Mouse (Mus musculus) neural tube, embryonic 12.5 days (tissue): ENCODE data around the gene Dmrtc1c2. TPM values are rescaled to one million over a fixed set of nuclear protein-coding genes. Genes with fewer than 3 reads are reported as not detected.
"Not testable (repeated sequence)": the region's sequence is repeated elsewhere in the genome, so short reads cannot be mapped to it uniquely, and the experiment has no call there.

Experiments used
- ATAC-seq: fragments of 200-750 bp; cut with Nextera tagmentation; 2 replicates; pipeline ENCODE4 v1.8.0; 2017; ENCODE audit warnings: low read depth, mild to moderate bottlenecking, moderate TSS enrichment, moderate library complexity; ENCODE audit not compliant: low FRiP score
- H3K27ac ChIP-seq: fragments of 300-500 bp; sonication (generic); 2 replicates; pipeline ENCODE4 v1.5.1; 2016
- H3K27me3 ChIP-seq: fragments of 300-500 bp; sonication (generic); replicated peaks from 2 replicates; pipeline ENCODE4 v1.6.1; 2016; ENCODE audit warnings: mild to moderate bottlenecking
- H3K36me3 ChIP-seq: fragments of 300-500 bp; sonication (generic); 2 replicates; pipeline ENCODE4 v1.6.1; 2016; ENCODE audit warnings: mild to moderate bottlenecking
- H3K4me1 ChIP-seq: fragments of 300-500 bp; sonication (generic); 2 replicates; pipeline ENCODE4 v1.6.1; 2016
- H3K4me2 ChIP-seq: fragments of 300-500 bp; sonication (generic); replicated peaks from 2 replicates; pipeline ENCODE4 v1.6.1; 2016; ENCODE audit warnings: mild to moderate bottlenecking
- H3K4me3 ChIP-seq: fragments of 300-500 bp; sonication (generic); 2 replicates; pipeline ENCODE4 v1.5.1; 2016
- H3K9ac ChIP-seq: fragments of 300-500 bp; sonication (generic); 2 replicates; pipeline ENCODE4 v1.6.1; 2016; ENCODE audit warnings: mild to moderate bottlenecking
- H3K9me3 ChIP-seq: fragments of 300-500 bp; sonication (generic); 2 replicates; pipeline ENCODE4 v1.6.1; 2016; ENCODE audit warnings: mild to moderate bottlenecking
- WGBS: fragments of 180-500 bp; shearing (Covaris S2); methylation state at CpG from one replicate; pipeline ENCODE4 v1.1.7; 2016; 5-methylcytosine and 5-hydroxymethylcytosine counted together
- polyA plus RNA-seq: library from polyadenylated mRNA; unstranded; fragments of >200 nt; fragmentation: Nextera tagmentation; extraction: Ambion mirVana; gene quantifications from 2 replicates; pipeline ENCODE4 v1.2.1, GENCODE M21; 2016

Dmrtc1c2 gene
- not detected in 2 replicates for polyA plus RNA-seq

GRCm38 (mm10) chrX:102854516-102854915 is at the start of gene Dmrtc1c2:
Gene Dmrtc1c2 (minus strand): TSS chrX:102854616.
- H3K27me3 ChIP-seq, H3K27ac ChIP-seq, ATAC-seq, H3K4me2 ChIP-seq, H3K9ac ChIP-seq, H3K36me3 ChIP-seq, H3K4me1 ChIP-seq, H3K4me3 ChIP-seq, H3K9me3 ChIP-seq: not testable (repeated sequence)
- WGBS: 100% methylated on average over 3 of the region's 13 CpGs

- H3K27me3 ChIP-seq: no peaks in the 10 kb centered on the region
- no peak for ATAC-seq
- no peak within 1 kb of the TSS for H3K9ac ChIP-seq
- WGBS: 86% methylated on average over 6 of the region's 6 CpGs
- no peak within 1 kb of the TSS for H3K4me3 ChIP-seq
- H3K4me1 ChIP-seq: no peaks in the 10 kb centered on the region
- no peak within 1 kb of the TSS for H3K4me2 ChIP-seq
- H3K36me3 ChIP-seq: no peaks in the 10 kb centered on the region
- H3K27ac ChIP-seq: no peak within 1 kb of the TSS
- H3K9me3 ChIP-seq: no peaks in the 10 kb centered on the region
Observed at GRCm38 (mm10) chrX:102867871-102868270, 13.5 kb upstream of the Dmrtc1c2 start, which contains the start of gene 1700031F05Rik. Gene 1700031F05Rik (minus strand): TSS chrX:102867971.

GRCm38 (mm10) chrX:102812311-102812710 is 42.1 kb downstream of the Dmrtc1c2 start:
- WGBS: 59% methylated on average over 4 of the region's 4 CpGs
- Histone ChIP-seq H3K27me3 (no peaks in the 10 kb centered on the region), H3K9ac (no peak overlapping the region), H3K27ac (no peak overlapping the region), H3K36me3 (no peaks in the 10 kb centered on the region), H3K9me3 (no peaks in the 10 kb centered on the region), H3K4me2 (no peak overlapping the region), H3K4me1 (no peaks in the 10 kb centered on the region), H3K4me3 (no peak overlapping the region)
- no peak for ATAC-seq

- H3K36me3 ChIP-seq, ATAC-seq, H3K27ac ChIP-seq, H3K9me3 ChIP-seq, H3K4me3 ChIP-seq, H3K4me1 ChIP-seq, H3K27me3 ChIP-seq, H3K4me2 ChIP-seq, H3K9ac ChIP-seq: not testable (repeated sequence)
- WGBS: 83% methylated on average over 2 of the region's 14 CpGs
Observed at GRCm38 (mm10) chrX:102802663-102803062, 51.8 kb downstream of the Dmrtc1c2 start, which contains the start of gene Dmrtc1c1. Gene Dmrtc1c1 (plus strand): TSS chrX:102802963.

Other genes starting within 250 kb of the Dmrtc1c2 start
- gene Phka1, start 210.4 kb downstream of the Dmrtc1c2 start, polyA plus RNA-seq: 7.6 and 7.7 TPM in 2 replicates
- not detected in 2 replicates for gene Gm3880, start 167.6 kb downstream of the Dmrtc1c2 start, polyA plus RNA-seq
- not detected in 2 replicates for gene Gm9112, start 147.0 kb downstream of the Dmrtc1c2 start, polyA plus RNA-seq
- not detected in 2 replicates for gene Dmrtc1b, start 146.8 kb downstream of the Dmrtc1c2 start, polyA plus RNA-seq
- not detected in 2 replicates for gene Dmrtc1c1, start 51.7 kb downstream of the Dmrtc1c2 start, polyA plus RNA-seq
- not detected in 2 replicates for gene 1700031F05Rik, start 13.4 kb upstream of the Dmrtc1c2 start, polyA plus RNA-seq
- 0.64 and 0.96 TPM in 2 replicates for gene Dmrtc1a, start 54.1 kb upstream of the Dmrtc1c2 start, polyA plus RNA-seq
- gene 1700011M02Rik, start 54.3 kb upstream of the Dmrtc1c2 start, polyA plus RNA-seq: not detected in 2 replicates
- not detected in 2 replicates for gene 1700018G05Rik, start 73.8 kb upstream of the Dmrtc1c2 start, polyA plus RNA-seq